Mouse (Mus musculus): Measurements from ENCODE around the gene Tepp. TPM values are rescaled to one million over a fixed set of nuclear protein-coding genes. Genes with fewer than 3 reads are reported as not detected.

The Tepp gene
- polyA plus RNA-seq, 1 experiment from 2014 or later = not detected

- Histone ChIP-seq H3K4me3 (peak overlapping the region; percentile 86), H3K4me1 (peaks cover 38% of the 10 kb centered on the region), H3K27ac (peak overlapping the region; percentile 77), H3K27me3 (replicated peaks) (no peaks in the 10 kb centered on the region), H3K4me2 (replicated peaks) (peak overlapping the region; percentile 93), H3K9ac (peak overlapping the region; percentile 94), H3K36me3 (no peaks in the 10 kb centered on the region), H3K9me3 (no peaks in the 10 kb centered on the region)
- ATAC-seq (ENCODE audit: low FRiP score, low read depth) = peak; percentile 72
- 2% methylated on average over 62 of the region's 62 CpGs for WGBS
Observed at GRCm38 (mm10) chr8:95352871-95353866, 42.8 kb downstream of the Tepp start.

- 90% methylated on average over 2 of the region's 2 CpGs for whole genome bisulfite sequencing
- Histone ChIP-seq H3K4me1 (peaks cover 50% of the 10 kb centered on the region), H3K4me2 (replicated peaks) (peak overlapping the region; percentile 93), H3K27ac (no peak overlapping the region), H3K36me3 (no peaks in the 10 kb centered on the region), H3K9ac (0 out of 2 replicates have a peak overlapping the region, but pooled peaks have one; percentile 21), H3K9me3 (no peaks in the 10 kb centered on the region), H3K27me3 (replicated peaks) (no peaks in the 10 kb centered on the region), H3K4me3 (no peak overlapping the region)
- ATAC-seq (ENCODE audit: low FRiP score, low read depth) = no peak
Observed at GRCm38 (mm10) chr8:95354606-95355005, 44.2 kb downstream of the Tepp start.

GRCm38 (mm10) chr8:95358550-95359411 lies 48.4 kb downstream of the Tepp start:
- H3K4me3 ChIP-seq = no peak overlapping the region
- H3K9ac ChIP-seq = no peak overlapping the region
- peaks cover 47% of the 10 kb centered on the region for H3K4me1 ChIP-seq
- no peaks in the 10 kb centered on the region for H3K9me3 ChIP-seq
- H3K4me2 ChIP-seq (replicated peaks) = no peak overlapping the region
- H3K27me3 ChIP-seq (replicated peaks) = no peaks in the 10 kb centered on the region
- H3K36me3 ChIP-seq = no peaks in the 10 kb centered on the region
- ATAC-seq (ENCODE audit: low FRiP score, low read depth) = no peak
- H3K27ac ChIP-seq = no peak overlapping the region
- WGBS = 68% methylated on average over 8 of the region's 8 CpGs

- Histone ChIP-seq H3K9ac (peak overlapping the region; percentile 44; the same call in 1 of the 2 replicates), H3K27ac (no peak overlapping the region)
- ATAC-seq (ENCODE audit: low FRiP score, low read depth) = no peak
Observed at GRCm38 (mm10) chr8:95360181-95361015, 50.0 kb downstream of the Tepp start.

DNA sequence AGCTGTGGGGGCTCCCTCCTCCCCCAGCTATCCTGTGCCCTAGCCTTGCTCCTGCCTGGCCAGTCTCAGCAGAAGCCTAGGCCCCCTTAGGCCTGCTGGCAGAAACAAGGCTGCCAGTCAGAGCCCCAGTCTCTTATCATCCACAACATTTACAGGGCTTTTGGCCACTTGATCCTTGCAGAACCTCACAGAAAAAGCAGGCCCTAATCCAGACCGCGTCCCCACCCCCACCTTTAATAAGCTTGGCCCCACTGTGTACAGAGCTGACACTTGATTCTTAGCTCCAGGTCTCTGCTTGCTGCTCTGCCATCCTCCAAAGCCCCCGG lies 50.6 kb downstream of the Tepp start:
- H3K27me3 ChIP-seq (replicated peaks) = no peaks in the 10 kb centered on the region
- H3K9ac ChIP-seq = no peak overlapping the region
- H3K9me3 ChIP-seq = no peaks in the 10 kb centered on the region
- 94% methylated on average over 3 of the region's 3 CpGs for WGBS
- ATAC-seq (ENCODE audit: low FRiP score, low read depth) = no peak
- H3K27ac ChIP-seq = no peak overlapping the region
- H3K36me3 ChIP-seq = no peaks in the 10 kb centered on the region
- H3K4me2 ChIP-seq (replicated peaks) = 0 out of 2 replicates have a peak overlapping the region, but pooled peaks have one; percentile 0
- peaks cover 28% of the 10 kb centered on the region for H3K4me1 ChIP-seq
- H3K4me3 ChIP-seq = no peak overlapping the region

More at GRCm38 (mm10) chr8:95360181-95361015, 50.0 kb downstream of the Tepp start:
- no peaks in the 10 kb centered on the region for H3K27me3 ChIP-seq (replicated peaks)
- H3K4me1 ChIP-seq = peaks cover 31% of the 10 kb centered on the region
- no peak overlapping the region for H3K4me3 ChIP-seq
- no peaks in the 10 kb centered on the region for H3K9me3 ChIP-seq
- no peaks in the 10 kb centered on the region for H3K36me3 ChIP-seq
- WGBS = 53% methylated on average over 7 of the region's 7 CpGs
- H3K4me2 ChIP-seq (replicated peaks) = 0 out of 2 replicates have a peak overlapping the region, but pooled peaks have one; percentile 0

DNA sequence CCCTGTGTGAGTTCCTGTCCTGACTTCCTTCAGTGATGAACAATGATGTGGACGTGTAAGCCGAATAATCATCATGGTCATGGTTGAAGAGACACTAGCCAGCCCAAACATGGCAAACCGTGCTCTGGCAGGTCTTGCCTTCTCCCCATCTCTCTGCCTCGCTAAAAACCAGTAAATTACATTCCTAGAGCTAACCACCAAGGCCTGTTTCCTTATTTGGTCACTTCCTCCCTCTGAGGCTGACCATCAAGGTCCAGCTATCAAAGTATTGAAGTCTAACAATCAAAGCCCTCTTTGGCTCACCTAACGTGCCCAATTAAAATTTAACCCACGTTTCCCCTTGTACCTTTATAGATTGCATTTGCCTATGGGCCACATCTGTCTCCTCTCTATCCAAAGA lies 51.9 kb downstream of the Tepp start:
- 73% methylated on average over 6 of the region's 6 CpGs for WGBS
- peaks cover 2% of the 10 kb centered on the region; the same call in 1 of the 2 replicates for H3K36me3 ChIP-seq
- ATAC-seq (ENCODE audit: low FRiP score, low read depth) = no peak

DNA sequence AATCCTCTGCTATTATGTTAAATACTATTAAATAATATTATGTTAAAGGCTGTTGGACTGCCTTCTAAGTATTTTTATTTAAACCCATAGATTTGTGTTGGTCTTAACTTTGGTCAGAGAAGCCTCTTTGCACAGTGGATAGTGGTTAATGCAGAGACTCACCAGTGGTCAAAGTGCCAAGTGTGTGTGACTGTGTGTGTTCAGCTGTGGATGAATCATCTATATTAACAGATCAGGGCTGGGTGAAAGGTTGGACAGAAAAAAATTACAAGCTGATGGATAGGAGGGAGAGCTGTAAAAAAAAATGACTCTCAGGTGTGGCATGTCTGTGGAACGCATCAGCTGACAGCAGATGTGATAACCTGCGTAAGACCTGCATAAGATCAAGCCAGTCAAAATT lies 53.5 kb downstream of the Tepp start:
- Histone ChIP-seq H3K27ac (no peak overlapping the region), H3K27me3 (replicated peaks) (no peaks in the 10 kb centered on the region), H3K36me3 (peaks cover 17% of the 10 kb centered on the region), H3K9ac (no peak overlapping the region), H3K9me3 (no peaks in the 10 kb centered on the region), H3K4me1 (peaks cover 19% of the 10 kb centered on the region), H3K4me3 (no peak overlapping the region), H3K4me2 (replicated peaks) (no peak overlapping the region)
- 96% methylated on average over 2 of the region's 2 CpGs for WGBS
- no peak for ATAC-seq (ENCODE audit: low FRiP score, low read depth)

More for the DNA sequence above, 51.9 kb downstream of the Tepp start:
- no peaks in the 10 kb centered on the region for H3K27me3 ChIP-seq (replicated peaks)
- H3K4me1 ChIP-seq = peaks cover 26% of the 10 kb centered on the region
- H3K9ac ChIP-seq = no peak overlapping the region
- H3K4me3 ChIP-seq = no peak overlapping the region
- H3K4me2 ChIP-seq (replicated peaks) = no peak overlapping the region
- no peak overlapping the region for H3K27ac ChIP-seq
- no peaks in the 10 kb centered on the region for H3K9me3 ChIP-seq

GRCm38 (mm10) chr8:95369581-95370326 lies 59.4 kb downstream of the Tepp start:
- Histone ChIP-seq H3K27ac (no peak overlapping the region), H3K27me3 (replicated peaks) (no peaks in the 10 kb centered on the region), H3K4me2 (replicated peaks) (peak overlapping the region; percentile 35), H3K9ac (no peak overlapping the region), H3K36me3 (peaks cover 61% of the 10 kb centered on the region), H3K9me3 (no peaks in the 10 kb centered on the region), H3K4me3 (no peak overlapping the region), H3K4me1 (no peaks in the 10 kb centered on the region)
- WGBS = 60% methylated on average over 20 of the region's 20 CpGs
- no peak for ATAC-seq (ENCODE audit: low FRiP score, low read depth)

- Histone ChIP-seq H3K9ac (no peak overlapping the region), H3K27me3 (replicated peaks) (no peaks in the 10 kb centered on the region), H3K4me1 (no peaks in the 10 kb centered on the region), H3K27ac (no peak overlapping the region), H3K4me3 (no peak overlapping the region), H3K4me2 (replicated peaks) (no peak overlapping the region), H3K36me3 (peaks cover 47% of the 10 kb centered on the region), H3K9me3 (no peaks in the 10 kb centered on the region)
- ATAC-seq (ENCODE audit: low FRiP score, low read depth) = no peak
- 91% methylated on average over 12 of the region's 12 CpGs for WGBS
Observed at GRCm38 (mm10) chr8:95373389-95374002, 63.1 kb downstream of the Tepp start.

GRCm38 (mm10) chr8:95374429-95374828 lies 64.1 kb downstream of the Tepp start:
- Histone ChIP-seq H3K4me1 (no peaks in the 10 kb centered on the region), H3K27me3 (replicated peaks) (no peaks in the 10 kb centered on the region), H3K9me3 (no peaks in the 10 kb centered on the region), H3K36me3 (peaks cover 39% of the 10 kb centered on the region), H3K4me2 (replicated peaks) (no peak overlapping the region), H3K9ac (no peak overlapping the region), H3K4me3 (no peak overlapping the region), H3K27ac (no peak overlapping the region)
- 88% methylated on average over 3 of the region's 3 CpGs for WGBS
- no peak for ATAC-seq (ENCODE audit: low FRiP score, low read depth)

Data from neural tube, embryonic 12.5 days (tissue).